Mouse (Mus musculus) gastrocnemius, postnatal 25 days (tissue): Measurements from ENCODE around the gene Gm28048. TPM values are rescaled to one million over a fixed set of nuclear protein-coding genes. Genes with fewer than 3 reads are reported as not detected.

ENCODE experiments used
- DNase-seq: peaks from one replicate; pipeline ENCODE4 v3.0.0; 2022
- long read RNA-seq, 2 experiments: library from polyadenylated mRNA; stranded (forward); transcript quantifications; one replicate each; pipeline ENCODE4 v2.0.0; 2021
- total RNA-seq, 2 experiments: library from RNA; stranded (reverse); gene quantifications; 1 replicate in 1 of 2; 2 replicates in 1 of 2; pipeline ENCODE4 v1.2.3; 2021

Gene Gm28048
- total RNA-seq: 1 to 10 TPM; 1.8 to 1.9 TPM
- long read RNA-seq, experiment 1, partial matches to known transcripts: 0 of 1 reads
- long read RNA-seq, experiment 1, other reads (novel, unspliced or antisense): 1 of 1 reads
- long read RNA-seq, experiment 2, partial matches to known transcripts: 0 of 1 reads
- long read RNA-seq, experiment 2, other reads (novel, unspliced or antisense): 1 of 1 reads

DNA sequence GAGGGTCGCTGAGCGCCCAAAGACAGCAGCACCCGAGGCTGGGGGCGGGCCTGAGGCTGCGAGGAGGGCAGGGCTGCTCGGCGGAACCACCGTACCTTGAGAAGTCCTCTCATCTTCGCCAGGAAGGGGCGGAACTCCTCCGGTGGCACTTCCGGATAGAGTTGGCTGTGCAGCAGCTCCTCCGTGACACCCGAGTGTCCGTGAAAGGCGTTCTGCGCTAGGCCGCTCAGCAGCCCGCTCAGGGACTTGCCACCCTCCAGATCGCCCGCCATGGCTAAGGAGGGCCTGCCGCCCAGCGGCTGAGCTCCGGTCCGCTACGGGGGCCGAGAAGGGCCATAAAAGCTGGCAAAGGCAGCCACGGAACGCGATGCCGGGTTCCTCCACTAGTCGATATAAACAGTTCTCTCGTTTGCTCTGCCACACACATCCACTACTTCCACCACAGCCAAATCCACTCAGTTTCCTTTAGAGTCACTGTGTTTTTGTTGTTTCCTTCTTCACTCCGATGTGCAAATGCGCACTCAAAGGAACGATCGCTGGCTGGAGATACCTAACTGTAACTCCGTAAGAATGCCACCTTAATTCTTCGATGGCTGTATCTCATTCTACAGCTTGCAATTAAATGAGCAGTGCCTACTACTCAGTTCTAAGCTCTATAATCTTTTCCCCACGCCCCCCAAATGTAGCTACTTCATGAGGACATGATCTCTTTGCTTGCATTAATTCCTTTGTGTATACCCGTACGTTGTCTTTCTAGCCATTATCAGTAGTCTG lies at the start of gene Gm28048, which contains the start of gene Commd1:
Gm28048 (minus strand) TSS at position 107 of the 774 bp plus-strand sequence.
Commd1 (minus strand) TSS at position 399 of the 774 bp plus-strand sequence.
- DNase-seq: peak; percentile 95

DNA sequence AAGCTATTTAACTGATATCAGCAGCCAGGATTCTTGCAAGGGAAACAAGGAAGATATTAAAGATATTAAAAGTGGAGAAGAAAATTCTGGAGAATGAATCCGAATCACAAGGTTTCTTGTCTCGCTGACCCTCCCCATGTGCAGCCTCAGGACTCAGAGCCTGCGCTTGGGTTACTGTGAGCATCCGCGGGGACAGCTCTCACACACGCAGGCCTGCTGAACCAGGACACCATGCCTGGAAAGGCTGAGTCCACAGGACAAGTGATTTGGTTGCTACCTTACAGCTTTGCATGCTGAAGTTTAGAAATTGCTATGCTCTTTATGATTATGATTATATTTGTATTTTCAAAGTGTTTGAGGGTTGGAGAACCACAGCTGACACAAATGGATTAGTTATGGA lies 47.5 kb upstream of the Gm28048 start:
- no peak for DNase-seq

DNA sequence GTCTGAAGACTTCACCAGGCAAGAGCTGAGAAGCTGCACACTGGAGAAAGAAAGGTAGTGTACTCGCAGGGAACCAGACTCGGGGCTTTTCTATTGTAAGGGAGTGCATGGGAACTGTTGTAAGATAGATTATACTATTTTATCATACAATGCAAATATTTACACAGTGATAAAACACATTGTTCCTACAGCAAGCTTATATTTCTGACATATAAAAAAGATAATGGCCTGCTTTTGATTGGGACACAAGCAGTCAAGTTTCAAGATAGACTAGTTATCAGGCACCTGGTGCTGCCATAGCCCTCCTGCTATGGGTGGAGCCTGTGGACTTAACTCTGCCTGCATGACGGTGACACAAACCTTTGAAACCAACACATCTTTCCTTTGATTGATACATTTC lies 47.1 kb upstream of the Gm28048 start:
- no peak for DNase-seq

DNA sequence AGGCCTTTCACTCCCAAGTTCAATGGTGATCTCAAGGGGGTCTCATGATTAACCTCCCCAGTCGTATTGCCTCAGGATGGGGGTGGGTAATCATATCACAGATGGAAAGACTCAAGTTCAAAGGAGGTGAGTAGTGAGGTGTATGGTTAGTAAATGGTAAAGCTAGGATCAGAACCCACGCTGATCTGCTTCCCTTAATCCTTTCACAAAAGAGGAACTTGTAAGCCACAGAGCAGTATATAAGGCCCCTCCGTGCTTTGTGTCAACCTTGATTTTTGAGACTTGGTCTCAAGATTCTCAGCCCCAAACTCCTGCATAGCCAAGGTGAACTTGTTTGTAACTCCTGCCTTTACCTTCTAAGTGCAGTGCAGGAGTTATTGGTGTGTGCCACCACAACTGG lies 42.3 kb upstream of the Gm28048 start:
- DNase-seq: no peak

DNA sequence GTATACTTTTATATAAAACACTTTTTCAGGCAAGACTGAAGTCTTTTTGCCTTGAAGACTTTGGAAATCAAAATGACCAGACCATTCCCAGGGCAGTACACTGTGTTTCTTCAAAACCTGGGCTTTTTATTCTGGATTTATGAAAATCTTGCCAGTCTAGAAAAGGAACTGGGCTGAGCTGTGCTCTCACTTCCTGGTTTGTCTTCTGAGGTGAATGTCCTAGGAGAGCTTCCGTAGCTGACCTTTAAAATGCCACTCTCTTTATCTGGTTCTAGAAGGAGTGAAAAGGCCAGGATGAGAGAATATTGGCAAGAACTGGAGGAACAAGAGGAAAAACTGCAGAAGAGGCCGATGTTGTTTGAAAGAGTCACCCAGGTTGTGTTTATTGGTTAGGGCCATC lies 41.3 kb upstream of the Gm28048 start:
- no peak for DNase-seq

DNA sequence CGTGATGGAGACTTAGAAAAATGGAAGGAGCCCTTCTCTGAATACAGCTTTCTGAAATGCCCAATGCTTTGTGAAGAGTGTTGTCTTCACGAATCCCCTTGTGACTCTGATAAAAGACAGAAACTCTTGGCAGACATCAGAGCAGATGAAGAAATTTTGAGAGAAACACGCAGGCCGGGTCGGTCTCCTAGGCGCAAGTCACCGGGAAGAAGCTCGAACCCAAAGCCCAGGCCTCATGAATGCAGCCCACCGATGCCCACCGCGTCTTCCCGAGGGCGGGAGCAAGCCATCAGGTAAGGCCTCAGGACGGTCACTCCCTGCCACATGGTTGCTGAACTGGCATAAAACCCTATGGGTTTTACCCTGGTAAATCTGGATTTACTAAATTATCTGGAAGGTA lies 39.0 kb upstream of the Gm28048 start:
- no peak for DNase-seq

DNA sequence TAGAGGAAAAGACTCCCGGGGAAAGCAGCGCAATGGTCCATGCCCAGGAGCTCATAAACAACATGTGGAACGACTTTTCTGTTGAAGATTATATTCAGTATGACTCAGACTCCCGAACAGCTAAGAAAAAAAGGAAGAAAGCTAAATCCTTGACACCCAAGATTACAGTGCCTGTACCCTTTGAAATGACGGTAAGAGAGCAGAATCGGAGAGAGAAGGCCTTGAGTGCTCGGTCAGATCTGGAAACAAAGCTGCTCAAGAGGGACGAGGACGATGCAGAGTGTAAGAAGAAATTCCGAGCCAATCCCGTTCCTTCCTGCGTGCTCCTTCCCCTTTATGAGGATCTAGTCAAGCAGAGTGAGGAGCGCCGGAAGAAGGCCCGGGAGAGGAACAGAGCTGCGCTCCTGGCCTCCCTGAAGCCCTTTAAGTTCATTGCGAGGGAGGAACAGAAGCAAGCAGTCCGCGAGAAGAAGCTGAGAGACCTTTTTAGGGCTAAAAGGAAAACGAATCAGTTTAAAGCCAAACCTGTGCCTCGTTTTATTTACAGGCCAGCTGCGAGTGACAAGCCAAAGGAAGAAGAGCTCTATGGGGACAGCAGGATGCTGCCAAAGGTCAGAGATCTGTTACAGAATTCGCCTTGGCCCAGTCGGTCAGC lies 38.4 kb upstream of the Gm28048 start:
- DNase-seq: no peak

DNA sequence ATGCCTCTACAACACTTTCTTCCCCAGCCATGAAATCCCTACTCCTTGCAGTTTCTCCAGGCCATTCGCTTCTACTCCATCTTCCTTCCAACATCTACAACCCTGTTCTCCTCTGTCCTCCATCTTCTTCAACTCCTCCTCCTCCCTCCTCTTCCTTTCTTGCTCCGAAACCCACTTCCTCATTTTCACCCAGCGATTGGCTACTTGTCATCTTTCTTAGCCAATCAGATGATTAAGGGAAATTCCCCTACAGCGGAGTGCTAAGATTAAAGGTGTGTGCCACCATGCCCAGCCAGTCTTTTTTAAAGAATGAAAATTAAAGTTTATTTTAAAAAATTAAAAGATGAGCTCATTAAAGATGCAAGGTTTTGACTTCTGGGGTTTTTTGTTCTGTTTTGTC lies 36.1 kb upstream of the Gm28048 start:
- DNase-seq: no peak

DNA sequence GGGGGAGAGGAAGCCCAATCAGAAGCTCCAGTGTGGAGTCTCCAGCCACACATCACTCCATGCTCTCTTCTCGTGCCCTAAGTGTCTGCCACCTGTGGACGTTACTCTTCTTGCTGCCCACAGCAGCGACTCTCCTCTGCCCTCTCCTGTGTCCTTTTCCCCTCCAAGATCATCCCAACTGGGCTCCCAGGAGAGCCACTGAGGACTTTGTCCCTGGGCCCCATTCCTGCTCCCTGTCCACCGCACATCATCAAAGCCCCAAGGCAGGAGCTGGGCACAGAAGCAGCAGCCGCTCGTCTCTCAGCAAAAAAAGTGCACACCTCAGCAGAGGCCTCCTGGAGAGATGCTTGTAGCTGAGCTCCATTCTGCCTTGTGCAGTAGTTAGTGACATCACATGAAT lies 33.1 kb upstream of the Gm28048 start:
- no peak for DNase-seq

DNA sequence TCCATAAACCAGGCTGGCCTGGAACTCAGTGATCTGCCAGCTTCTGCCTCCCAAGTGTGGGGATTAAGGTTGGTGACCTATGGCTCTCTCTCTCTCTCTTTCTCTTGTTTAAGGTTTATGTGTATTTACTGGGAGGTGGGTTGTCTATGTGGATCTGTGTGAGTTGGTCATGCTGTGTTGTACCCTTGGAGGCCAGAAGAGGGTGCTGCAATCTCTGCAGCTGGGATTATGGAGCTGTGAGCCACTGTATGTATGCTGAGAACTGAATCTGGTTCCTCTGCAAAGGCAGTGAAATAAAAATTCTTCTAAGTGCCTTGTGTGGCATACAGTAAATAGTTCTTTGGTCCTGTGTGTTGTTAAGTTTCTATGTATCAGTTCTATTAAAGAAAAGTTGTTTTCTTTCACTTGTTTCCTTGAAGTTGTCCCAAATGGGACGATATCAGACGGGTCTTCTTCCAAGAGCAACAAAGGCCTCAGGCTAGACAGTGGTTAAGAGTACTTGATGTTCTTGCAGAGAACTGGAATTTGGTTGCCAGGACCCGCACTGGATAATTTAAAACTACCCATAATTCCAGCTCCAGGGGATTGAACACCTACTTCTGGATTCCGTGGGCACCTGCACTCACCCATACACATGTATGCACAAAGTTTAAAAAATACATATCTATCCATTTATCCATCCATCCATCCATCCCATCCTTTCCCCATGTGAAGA lies 31.8 kb upstream of the Gm28048 start:
- no peak for DNase-seq

DNA sequence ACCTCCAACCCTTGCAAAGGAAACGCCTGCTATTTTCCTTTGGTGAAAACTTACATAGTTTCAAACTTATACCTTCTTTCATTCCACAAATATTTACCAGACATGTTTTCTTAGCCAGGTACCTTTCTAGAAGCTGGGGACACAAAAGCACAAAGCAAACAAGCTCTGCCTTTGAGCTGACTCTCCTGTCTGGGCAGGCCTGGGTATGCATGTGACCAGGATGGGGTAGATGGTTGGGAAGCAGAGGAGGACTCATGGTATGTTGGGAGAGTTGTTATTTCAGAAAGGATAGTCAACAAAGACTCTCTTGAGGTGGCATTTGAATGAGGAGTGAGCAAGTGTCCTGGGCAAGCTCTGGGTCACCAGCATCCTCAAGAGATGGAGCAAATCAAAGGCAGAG lies 31.2 kb upstream of the Gm28048 start:
- no peak for DNase-seq

DNA sequence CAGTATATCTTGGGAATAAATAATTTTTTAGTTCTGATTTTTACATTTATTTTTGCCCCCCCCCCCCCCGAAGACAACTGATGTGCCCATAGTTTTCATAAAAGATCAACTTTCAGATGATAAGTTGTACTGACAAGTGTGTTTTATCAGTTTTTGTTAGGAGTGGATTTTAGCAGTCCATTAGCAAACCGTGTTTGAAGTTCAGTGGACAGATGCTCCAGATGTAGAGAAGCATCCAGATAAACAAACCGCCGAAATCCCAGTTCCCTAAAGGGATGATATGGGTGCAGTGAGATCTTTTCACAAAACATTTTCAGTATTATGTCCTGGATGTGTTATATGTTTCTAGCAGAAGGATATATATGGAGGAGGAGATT lies 26.9 kb upstream of the Gm28048 start:
- no peak for DNase-seq

DNA sequence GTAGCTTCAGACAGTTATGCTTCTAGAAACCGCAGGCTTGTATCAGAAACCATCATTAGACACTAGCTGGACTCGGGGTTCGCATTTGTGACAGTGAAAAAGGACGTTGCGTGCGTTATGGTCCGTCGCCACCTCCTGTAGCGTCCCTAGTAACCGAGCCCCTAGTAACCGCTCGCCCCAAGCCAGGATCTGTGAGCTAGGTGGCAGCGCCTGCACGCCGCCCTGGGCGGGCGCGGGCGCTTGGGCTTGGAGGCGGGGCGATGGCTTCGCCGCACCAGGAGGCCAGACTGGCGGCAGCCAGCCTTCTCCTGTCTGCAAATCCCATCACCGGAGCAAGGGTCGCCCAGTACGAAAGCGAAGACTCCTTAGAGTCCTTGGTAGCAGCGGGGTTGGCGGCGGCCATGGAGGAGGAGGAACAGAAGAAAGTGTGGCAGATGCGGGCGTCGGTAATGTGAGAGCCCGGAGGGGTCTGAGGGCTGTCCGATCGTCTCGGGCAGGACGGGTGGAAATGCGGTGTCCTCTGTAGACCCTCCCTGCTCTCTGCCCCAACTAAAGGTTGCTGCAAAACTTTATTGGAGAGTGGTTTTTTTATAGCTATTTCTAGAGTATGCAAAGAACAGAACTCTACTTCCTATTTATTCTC lies 26.4 kb upstream of the Gm28048 start:
- peak; percentile 80 for DNase-seq

DNA sequence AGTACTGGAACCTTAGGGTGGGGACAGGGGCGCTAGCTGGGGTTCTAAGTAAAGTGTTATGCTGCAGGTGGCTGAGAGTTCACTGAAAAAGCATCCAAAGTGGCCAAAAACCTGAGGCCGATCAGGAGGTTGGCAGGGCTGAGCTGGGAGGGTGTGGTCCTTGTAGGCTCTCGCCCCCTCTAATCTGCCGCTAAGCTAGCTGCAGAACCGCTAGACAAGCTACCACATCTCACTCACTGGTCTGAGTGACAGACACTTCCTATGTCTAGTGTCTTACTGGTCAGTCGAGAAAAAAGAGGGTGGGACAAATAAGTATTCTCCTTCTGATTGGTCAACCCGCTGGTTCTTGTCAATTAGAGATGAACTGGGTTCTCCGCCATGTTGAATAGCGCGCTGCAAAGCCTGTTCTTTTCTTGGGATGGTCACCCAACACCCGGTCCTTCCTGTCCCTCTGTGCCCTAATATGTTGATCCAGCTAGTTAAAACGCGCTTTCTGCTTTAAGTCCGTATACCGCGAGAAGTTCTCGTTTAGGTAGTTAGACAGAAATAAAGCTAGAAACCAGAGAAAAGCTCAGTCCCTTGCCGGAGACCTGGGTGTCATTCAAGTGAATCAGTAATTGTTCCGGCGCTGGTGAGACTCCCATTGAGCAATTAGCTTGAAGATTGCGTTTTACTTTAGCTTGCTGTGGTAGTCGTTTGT lies 25.7 kb upstream of the Gm28048 start, which contains the start of gene Fam161a:
Fam161a (plus strand) TSS at position 51 of the 700 bp plus-strand sequence.
- DNase-seq: peak; percentile 62

DNA sequence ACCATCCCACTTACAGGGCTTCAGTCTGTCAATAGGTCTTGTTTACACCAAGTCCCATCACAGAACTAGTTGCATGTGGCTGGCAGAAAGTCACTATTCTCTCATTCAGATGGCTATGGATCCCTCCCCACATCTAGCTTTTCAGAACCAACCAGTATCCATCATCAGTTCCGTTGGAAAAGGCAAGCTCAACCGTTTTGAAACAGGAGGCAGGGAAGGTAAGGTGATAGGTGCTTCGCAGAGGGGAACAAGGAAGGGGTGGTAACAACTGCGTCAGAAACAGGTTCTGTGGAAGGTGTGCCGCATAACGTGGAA lies 25.2 kb upstream of the Gm28048 start:
- no peak for DNase-seq

DNA sequence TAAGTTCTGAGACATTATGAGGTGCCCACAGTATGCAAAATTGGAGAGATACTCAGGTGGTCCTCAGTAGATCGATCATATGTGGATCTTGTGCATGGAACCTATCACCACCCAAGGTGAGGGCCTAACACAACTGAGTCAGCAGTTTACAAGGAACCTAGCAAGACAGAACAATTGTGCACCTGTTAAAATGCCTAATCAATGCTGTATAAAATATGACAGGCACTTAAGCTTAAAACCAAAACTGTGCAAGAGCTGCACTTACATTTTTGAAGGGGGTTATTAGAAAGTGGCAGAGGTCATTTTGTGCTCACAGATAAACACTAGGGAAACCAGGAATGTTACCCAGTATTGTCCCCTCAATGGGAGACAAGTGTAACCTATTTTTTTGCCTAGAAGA lies 23.4 kb upstream of the Gm28048 start:
- no peak for DNase-seq

DNA sequence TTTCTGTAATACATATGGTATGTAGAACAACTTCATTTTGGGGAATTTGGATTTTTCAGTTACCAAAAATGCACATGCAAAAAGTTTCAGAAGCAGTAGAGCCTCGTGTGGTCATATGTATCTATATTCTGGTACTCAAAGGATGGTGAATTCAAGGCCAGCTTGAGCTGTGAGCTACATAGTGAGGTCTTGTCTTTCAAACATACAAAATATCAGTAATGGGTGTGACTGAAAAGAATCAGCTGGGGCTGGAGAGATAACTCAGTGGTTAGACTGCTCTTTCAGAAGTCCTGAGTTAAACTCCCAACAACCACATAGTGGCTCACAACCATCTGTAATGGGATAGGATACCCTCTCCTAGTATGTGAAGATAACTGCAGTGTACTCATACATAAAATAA lies 16.4 kb upstream of the Gm28048 start:
- DNase-seq: no peak

DNA sequence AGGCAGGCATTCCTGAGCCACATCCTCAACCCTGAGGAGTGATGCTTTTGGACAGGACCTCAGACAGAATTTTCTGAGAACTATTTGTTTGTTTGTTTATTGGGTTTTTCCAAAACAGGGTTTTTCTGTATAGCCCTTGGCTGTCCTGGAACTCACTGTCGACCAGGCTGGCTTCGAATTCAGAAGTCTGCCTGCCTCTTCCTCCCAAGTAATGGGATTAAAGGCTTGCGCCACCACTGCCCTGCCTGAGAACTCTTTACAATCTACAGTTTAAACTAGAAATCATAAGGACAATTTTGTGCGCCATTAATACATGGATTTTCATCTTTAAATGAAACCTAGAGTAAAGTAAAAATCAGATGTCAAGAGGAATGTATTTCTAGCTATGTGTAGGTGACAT lies 13.6 kb upstream of the Gm28048 start:
- no peak for DNase-seq

DNA sequence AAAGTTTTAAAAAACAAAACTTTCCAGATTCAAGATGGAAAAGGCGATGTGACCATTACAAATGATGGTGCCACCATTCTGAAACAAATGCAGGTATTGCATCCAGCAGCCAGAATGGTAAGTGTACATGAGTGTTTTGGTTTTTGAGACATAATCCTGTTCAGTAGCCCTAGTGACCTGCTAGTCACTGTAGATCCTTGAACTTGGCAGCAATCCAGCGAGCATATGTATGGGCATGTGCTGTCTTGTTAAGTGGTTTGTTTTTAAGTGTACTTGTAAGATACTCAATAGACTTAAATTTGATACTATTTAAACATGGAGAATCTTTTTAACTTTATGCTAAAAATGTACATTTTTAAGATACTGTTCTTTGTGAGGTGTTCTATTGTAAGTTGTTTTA lies 12.4 kb upstream of the Gm28048 start:
- DNase-seq: no peak

DNA sequence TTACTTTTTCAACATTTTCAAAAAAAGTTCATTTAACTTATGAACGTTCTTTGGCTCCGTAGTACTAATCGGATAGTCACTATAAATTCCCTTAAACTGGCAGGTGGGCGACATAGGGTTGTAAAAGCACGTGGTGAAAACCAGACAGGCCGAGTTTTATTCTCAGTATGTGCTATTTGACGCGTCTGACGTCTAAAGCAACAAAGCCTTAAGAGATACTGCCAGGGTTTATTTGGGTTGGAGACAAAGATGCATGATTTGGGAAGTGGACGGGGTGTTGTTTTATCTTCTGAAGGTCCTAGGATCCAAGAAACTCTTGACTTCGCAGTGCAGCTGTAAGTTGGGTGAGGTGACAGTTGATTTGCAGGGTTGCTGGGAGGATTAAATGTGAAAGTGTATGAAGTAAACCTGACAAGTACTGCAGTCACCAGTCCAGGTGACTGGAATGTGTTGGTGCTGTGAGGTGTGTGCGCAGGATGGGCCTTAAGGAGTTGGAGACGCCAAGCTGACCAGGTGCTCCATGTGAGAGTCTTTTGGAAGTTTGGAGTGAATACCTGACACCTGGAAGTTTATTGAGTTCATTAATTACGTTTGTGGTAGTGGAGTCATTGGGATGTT lies 9.4 kb upstream of the Gm28048 start:
- DNase-seq: no peak

DNA sequence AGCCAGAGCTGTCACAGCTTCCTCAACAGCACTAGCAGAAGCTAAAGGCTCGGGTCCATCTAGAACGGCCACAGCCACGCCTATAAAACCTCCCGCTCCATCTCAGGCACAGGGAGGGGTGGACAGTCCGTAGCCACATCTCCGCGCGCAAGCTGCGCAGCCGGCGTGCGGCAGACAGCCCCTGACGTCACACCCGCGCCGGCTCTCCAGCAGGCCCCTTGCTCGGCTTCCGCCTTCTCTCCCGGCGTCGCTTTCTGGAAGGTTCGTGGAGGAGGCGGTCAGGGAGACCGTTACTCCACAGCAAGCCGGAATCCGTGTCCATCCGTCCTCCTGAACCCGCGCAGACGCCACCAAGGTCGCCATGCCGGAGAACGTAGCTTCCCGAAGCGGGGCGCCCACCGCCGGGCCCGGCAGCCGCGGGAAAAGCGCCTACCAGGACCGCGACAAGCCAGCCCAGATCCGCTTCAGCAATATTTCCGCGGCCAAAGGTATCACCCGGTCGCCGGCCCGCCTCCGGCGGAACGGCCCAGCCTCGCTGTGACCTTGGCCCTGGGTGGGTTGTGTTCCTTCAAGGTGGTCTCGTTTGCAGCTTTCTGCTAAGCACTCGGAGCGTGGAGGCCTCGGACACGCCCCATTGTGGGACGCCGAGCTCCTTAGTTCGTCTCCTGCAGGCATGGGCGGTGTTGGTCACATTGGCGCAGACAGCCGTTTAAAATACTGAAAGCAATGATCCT lies 8.7 kb upstream of the Gm28048 start, which contains the start of gene Cct4:
Cct4 (plus strand) TSS at position 127 of the 734 bp plus-strand sequence.
- peak; percentile 93 for DNase-seq
